Mouse (Mus musculus): ENCODE measurements around the gene Adamts9.

The Adamts9 gene

GRCm38 (mm10) chr6:92727351-92727986 is 215.8 kb downstream of the Adamts9 start:
- ChIA-PET CTCF (interaction anchor here (0.6 to 2.6 kb wide), 31 partner anchors 8 to 837 kb away, joined by 3 to 15 read pairs (median 4); partner anchors contain the start of gene Prickle2 (in 1 of the 4)), POLR2A (interaction anchor here (0.6 to 2.1 kb wide), 20 partner anchors 9 to 1988 kb away, joined by 3 to 10 read pairs (median 4); partner anchors contain the start of gene Prickle2 (in 2 of the 4))

- ChIA-PET POLR2A (interaction anchor here in 2 of 4 experiments (0.6 to 1.8 kb wide), 3 partner anchors 33 to 456 kb away, joined by 3 to 4 read pairs (median 3); no protein-coding TSS in a partner anchor), CTCF (interaction anchor here in 3 of 4 experiments (0.6 to 2.6 kb wide), 8 partner anchors 13 to 1565 kb away, joined by 3 to 12 read pairs (median 3); no protein-coding TSS in a partner anchor)
Measured at GRCm38 (mm10) chr6:92726121-92726520, 217.2 kb downstream of the Adamts9 start.

- CTCF ChIA-PET = interaction anchor here in 1 of 4 experiments (0.6 kb wide), 1 partner anchor 52 kb away, joined by 4 read pairs; no protein-coding TSS in a partner anchor
- POLR2A ChIA-PET = no interaction called here
Measured at GRCm38 (mm10) chr6:92724394-92724793, 218.9 kb downstream of the Adamts9 start.

Data from embryonic stem cell, embryonic (primary cell).